Mouse (Mus musculus): ENCODE measurements around the gene Olfr618. TPM values are rescaled to one million over a fixed set of nuclear protein-coding genes. Genes with fewer than 3 reads are reported as not detected.

Gene Olfr618
- polyA plus RNA-seq, 1 experiment from 2014 or later: not detected

Small RNA genes lying within 50 kb of the gene (microRNA-seq; reads per million reads assigned to microRNA genes)
- gene Gm26506: not detected

Other genes with a start within 250 kb of the Olfr618 start
- gene Olfr600, start 240.4 kb upstream of the Olfr618 start, polyA plus RNA-seq (2015; fragmentation: Nextera tagmentation; extraction: Ambion mirVana): not detected in 2 replicates
- not detected in 2 replicates for gene Olfr601, start 227.4 kb upstream of the Olfr618 start, polyA plus RNA-seq (2015; fragmentation: Nextera tagmentation; extraction: Ambion mirVana)
- not detected in 2 replicates for gene Olfr603, start 203.9 kb upstream of the Olfr618 start, polyA plus RNA-seq (2015; fragmentation: Nextera tagmentation; extraction: Ambion mirVana)
- not detected in 2 replicates for gene Usp17lc, start 175.0 kb upstream of the Olfr618 start, polyA plus RNA-seq (2015; fragmentation: Nextera tagmentation; extraction: Ambion mirVana)
- not detected in 2 replicates for gene Olfr605, start 144.7 kb upstream of the Olfr618 start, polyA plus RNA-seq (2015; fragmentation: Nextera tagmentation; extraction: Ambion mirVana)
- not detected in 2 replicates for gene Olfr606, start 141.1 kb upstream of the Olfr618 start, polyA plus RNA-seq (2015; fragmentation: Nextera tagmentation; extraction: Ambion mirVana)
- gene Olfr607, start 126.0 kb upstream of the Olfr618 start, polyA plus RNA-seq (2015; fragmentation: Nextera tagmentation; extraction: Ambion mirVana): not detected in 2 replicates
- not detected in 2 replicates for gene Olfr608, start 120.2 kb upstream of the Olfr618 start, polyA plus RNA-seq (2015; fragmentation: Nextera tagmentation; extraction: Ambion mirVana)
- not detected in 2 replicates for gene Olfr609, start 92.0 kb upstream of the Olfr618 start, polyA plus RNA-seq (2015; fragmentation: Nextera tagmentation; extraction: Ambion mirVana)
- gene Olfr610, start 78.0 kb upstream of the Olfr618 start, polyA plus RNA-seq (2015; fragmentation: Nextera tagmentation; extraction: Ambion mirVana): not detected in 2 replicates
- not detected in 2 replicates for gene Olfr611, start 69.3 kb upstream of the Olfr618 start, polyA plus RNA-seq (2015; fragmentation: Nextera tagmentation; extraction: Ambion mirVana)
- not detected in 2 replicates for gene Olfr612, start 47.4 kb upstream of the Olfr618 start, polyA plus RNA-seq (2015; fragmentation: Nextera tagmentation; extraction: Ambion mirVana)
- not detected in 2 replicates for gene Olfr613, start 42.0 kb upstream of the Olfr618 start, polyA plus RNA-seq (2015; fragmentation: Nextera tagmentation; extraction: Ambion mirVana)
- gene Olfr615, start 34.0 kb upstream of the Olfr618 start, polyA plus RNA-seq (2015; fragmentation: Nextera tagmentation; extraction: Ambion mirVana): not detected in 2 replicates
- gene Olfr616, start 21.0 kb upstream of the Olfr618 start, polyA plus RNA-seq (2015; fragmentation: Nextera tagmentation; extraction: Ambion mirVana): not detected in 2 replicates
- not detected in 2 replicates for gene Olfr617, start 17.0 kb upstream of the Olfr618 start, polyA plus RNA-seq (2015; fragmentation: Nextera tagmentation; extraction: Ambion mirVana)
- not detected in 2 replicates for gene Olfr619, start 10.5 kb downstream of the Olfr618 start, polyA plus RNA-seq (2015; fragmentation: Nextera tagmentation; extraction: Ambion mirVana)
- not detected in 2 replicates for gene Olfr620, start 22.4 kb downstream of the Olfr618 start, polyA plus RNA-seq (2015; fragmentation: Nextera tagmentation; extraction: Ambion mirVana)
- not detected in 2 replicates for gene Olfr622, start 52.6 kb downstream of the Olfr618 start, polyA plus RNA-seq (2015; fragmentation: Nextera tagmentation; extraction: Ambion mirVana)
- not detected in 2 replicates for gene Olfr623, start 73.6 kb downstream of the Olfr618 start, polyA plus RNA-seq (2015; fragmentation: Nextera tagmentation; extraction: Ambion mirVana)
- gene Olfr624, start 81.1 kb downstream of the Olfr618 start, polyA plus RNA-seq (2015; fragmentation: Nextera tagmentation; extraction: Ambion mirVana): 0.03 TPM in 1 of 2 replicates, not detected in the other
- not detected in 2 replicates for gene Olfr625-ps1, start 92.6 kb downstream of the Olfr618 start, polyA plus RNA-seq (2015; fragmentation: Nextera tagmentation; extraction: Ambion mirVana)
- gene Olfr243, start 124.6 kb downstream of the Olfr618 start, polyA plus RNA-seq (2015; fragmentation: Nextera tagmentation; extraction: Ambion mirVana): not detected in 2 replicates
- gene Olfr628, start 140.3 kb downstream of the Olfr618 start, polyA plus RNA-seq (2015; fragmentation: Nextera tagmentation; extraction: Ambion mirVana): not detected in 2 replicates
- gene Olfr629, start 154.8 kb downstream of the Olfr618 start, polyA plus RNA-seq (2015; fragmentation: Nextera tagmentation; extraction: Ambion mirVana): not detected in 2 replicates
- gene Olfr630, start 167.2 kb downstream of the Olfr618 start, polyA plus RNA-seq (2015; fragmentation: Nextera tagmentation; extraction: Ambion mirVana): not detected in 2 replicates
- not detected in 2 replicates for gene Olfr69, start 181.5 kb downstream of the Olfr618 start, polyA plus RNA-seq (2015; fragmentation: Nextera tagmentation; extraction: Ambion mirVana)
- not detected in 2 replicates for gene Olfr68, start 189.6 kb downstream of the Olfr618 start, polyA plus RNA-seq (2015; fragmentation: Nextera tagmentation; extraction: Ambion mirVana)
- gene Olfr67, start 201.7 kb downstream of the Olfr618 start, polyA plus RNA-seq (2015; fragmentation: Nextera tagmentation; extraction: Ambion mirVana): not detected in 2 replicates
- 1,029 and 1,038 TPM in 2 replicates for gene Hbb-bt, start 223.9 kb downstream of the Olfr618 start, polyA plus RNA-seq (2015; fragmentation: Nextera tagmentation; extraction: Ambion mirVana)
- 1,894 and 2,140 TPM in 2 replicates for gene Hbb-bs, start 238.0 kb downstream of the Olfr618 start, polyA plus RNA-seq (2015; fragmentation: Nextera tagmentation; extraction: Ambion mirVana)